25 mouse cellular contexts compared by ENCODE assay signal in genomic region chr11:65816237-65816636, GRCm38 (mm10). TPM values are rescaled to one million over a fixed set of nuclear protein-coding genes. Genes with fewer than 3 reads are reported as not detected.
A peak's percentile ranks its signal among the peaks of the same experiment; 100 is the strongest.
DNase-seq lines count a peak whose midpoint lies in the region; ATAC-seq and TF ChIP-seq lines count a peak whose summit lies in the region.
"Had no signal": no experiment of that assay in that cellular context is flagged by ENCODE, and none has a peak within 500 bp of the region (broad histone marks: within the 10 kb centered on the region; RNA-seq: fewer than 3 reads in every experiment).

No protein-coding gene starts in this region.

- no peak for TF ChIP-seq POLR2A in limb, embryonic 14.5 days (IDR thresholded peaks at IDR 0.05; ENCODE audit: borderline replicate concordance, extremely low read depth, insufficient read depth, insufficient read length)

- H3K4me3 ChIP-seq in hindbrain, embryonic 11.5 days (ENCODE audit: low read depth, low read length) = no peak overlapping the region
- no peak overlapping the region for H3K4me3 ChIP-seq in hindbrain, embryonic 13.5 days
- no peak overlapping the region for H3K4me3 ChIP-seq in embryonic facial prominence, embryonic 10.5 days
- no peak overlapping the region for H3K4me3 ChIP-seq in limb, embryonic 14.5 days (replicated peaks; ENCODE audit: low read length)
- H3K4me3 ChIP-seq: limb, embryonic 15.5 days; liver, embryonic 15.5 days; lung, embryonic 15.5 days; megakaryocyte, embryonic 14.5 days had no signal

- peak; percentile 15 for DNase-seq in embryo, embryonic 10.5 days (ENCODE audit: low spot score)
- DNase-seq in embryo, embryonic 9.5 days (ENCODE audit: extremely low spot score) = no peak
- DNase-seq in hindbrain, embryonic 11.5 days (ENCODE audit: low spot score) = peak; percentile 7
- DNase-seq in embryonic facial prominence, embryonic 10.5 days (ENCODE audit: low spot score) = peak; percentile 21
- no peak for DNase-seq in limb, embryonic 14.5 days (ENCODE audit: low spot score)
- no peak for DNase-seq in spleen, postnatal 14 days (ENCODE audit: low spot score in 2 of 2)
- DNase-seq: adrenal gland, postnatal 36 days; cerebellum, adult 11 months; kidney, adult 9 months; kidney, postnatal 25 days; layer of hippocampus, postnatal 36 days; lung, postnatal 36 days; right cerebral cortex, postnatal 25 days; spleen, adult 18-20 months had no signal

- no peak overlapping the region for H3K9ac ChIP-seq in hindbrain, embryonic 11.5 days (ENCODE audit: low read depth, low read length)
- H3K9ac ChIP-seq in hindbrain, embryonic 13.5 days = no peak overlapping the region
- no peak overlapping the region for H3K9ac ChIP-seq in limb, embryonic 14.5 days (ENCODE audit: low read depth, low read length, severe bottlenecking)
- H3K9ac ChIP-seq: limb, embryonic 15.5 days; liver, embryonic 15.5 days; lung, embryonic 15.5 days had no signal

- H3K9me3 ChIP-seq in hindbrain, embryonic 11.5 days (ENCODE audit: control insufficient read depth, low read length) = no peaks in the 10 kb centered on the region
- H3K9me3 ChIP-seq in hindbrain, embryonic 13.5 days = no peaks in the 10 kb centered on the region
- no peaks in the 10 kb centered on the region for H3K9me3 ChIP-seq in embryonic facial prominence, embryonic 10.5 days
- H3K9me3 ChIP-seq in limb, embryonic 14.5 days (ENCODE audit: control insufficient read depth, low read length) = no peaks in the 10 kb centered on the region
- H3K9me3 ChIP-seq: limb, embryonic 15.5 days; liver, embryonic 15.5 days; lung, embryonic 15.5 days; megakaryocyte, embryonic 14.5 days had no signal

- no peaks in the 10 kb centered on the region for H3K4me1 ChIP-seq in hindbrain, embryonic 11.5 days (replicated peaks; ENCODE audit: control insufficient read depth, insufficient read depth, low read length)
- H3K4me1 ChIP-seq in hindbrain, embryonic 13.5 days (replicated peaks) = peaks cover 18% of the 10 kb centered on the region
- H3K4me1 ChIP-seq in embryonic facial prominence, embryonic 10.5 days = peaks cover 24% of the 10 kb centered on the region
- peaks cover 13% of the 10 kb centered on the region for H3K4me1 ChIP-seq in limb, embryonic 14.5 days (ENCODE audit: control insufficient read depth, insufficient read depth, low read length)
- H3K4me1 ChIP-seq: liver, embryonic 15.5 days; lung, embryonic 15.5 days had no signal

- H3K4me2 ChIP-seq in hindbrain, embryonic 11.5 days (replicated peaks; ENCODE audit: low read depth, low read length) = no peak overlapping the region
- no peak overlapping the region for H3K4me2 ChIP-seq in hindbrain, embryonic 13.5 days
- no peak overlapping the region for H3K4me2 ChIP-seq in limb, embryonic 14.5 days (replicated peaks; ENCODE audit: low read depth, low read length, severe bottlenecking)
- H3K4me2 ChIP-seq: heart, embryonic 11.5 days; limb, embryonic 15.5 days; liver, embryonic 15.5 days; lung, embryonic 15.5 days had no signal

- ATAC-seq in hindbrain, embryonic 11.5 days (ENCODE audit: low FRiP score) = no peak
- no peak for ATAC-seq in hindbrain, embryonic 13.5 days (ENCODE audit: low FRiP score)
- ATAC-seq in limb, embryonic 14.5 days (ENCODE audit: low FRiP score, low read depth) = no peak
- no peak for ATAC-seq in erythroblast, adult 5-6 weeks (replicated peaks; ENCODE audit: low FRiP score, poor library complexity, severe bottlenecking)
- ATAC-seq: CD4-positive, CD25-positive, alpha-beta regulatory T cell, adult 4 months; hindbrain, postnatal 0 days; intestine, embryonic 16.5 days; Patski had no signal

- H3K27me3 ChIP-seq in hindbrain, embryonic 11.5 days (ENCODE audit: control insufficient read depth, insufficient read depth, low read length) = no peaks in the 10 kb centered on the region
- H3K27me3 ChIP-seq in hindbrain, embryonic 13.5 days = no peaks in the 10 kb centered on the region
- 0 out of 2 replicates have a peak, but pooled peaks cover 4% of the 10 kb centered on the region for H3K27me3 ChIP-seq in embryonic facial prominence, embryonic 10.5 days (replicated peaks; ENCODE audit: low read depth, poor library complexity, severe bottlenecking)
- no peaks in the 10 kb centered on the region for H3K27me3 ChIP-seq in limb, embryonic 14.5 days (ENCODE audit: control insufficient read depth, insufficient read depth, low read length)
- H3K27me3 ChIP-seq: limb, embryonic 15.5 days; liver, embryonic 15.5 days; lung, embryonic 15.5 days; megakaryocyte, embryonic 14.5 days; Patski had no signal

- whole genome bisulfite sequencing in hindbrain, embryonic 11.5 days = 52% methylated on average over 6 of the region's 6 CpGs
- WGBS in hindbrain, embryonic 13.5 days = 56% methylated on average over 6 of the region's 6 CpGs
- WGBS in embryonic facial prominence, embryonic 10.5 days = 37% methylated on average over 6 of the region's 6 CpGs
- WGBS in limb, embryonic 14.5 days = 46% methylated on average over 6 of the region's 6 CpGs

- H3K27ac ChIP-seq in hindbrain, embryonic 11.5 days (ENCODE audit: low read depth, low read length) = no peak overlapping the region
- no peak overlapping the region for H3K27ac ChIP-seq in hindbrain, embryonic 13.5 days
- H3K27ac ChIP-seq in embryonic facial prominence, embryonic 10.5 days (replicated peaks) = no peak overlapping the region
- H3K27ac ChIP-seq in limb, embryonic 14.5 days (replicated peaks; ENCODE audit: low read depth, low read length) = 0 out of 2 replicates have a peak overlapping the region, but pooled peaks have one; percentile 6
- H3K27ac ChIP-seq: hindbrain, postnatal 0 days; limb, embryonic 15.5 days; liver, embryonic 15.5 days; lung, embryonic 15.5 days had no signal

- no peaks in the 10 kb centered on the region for H3K36me3 ChIP-seq in hindbrain, embryonic 11.5 days (ENCODE audit: control insufficient read depth, insufficient read depth, low read length)
- peaks cover 38% of the 10 kb centered on the region for H3K36me3 ChIP-seq in hindbrain, embryonic 13.5 days
- H3K36me3 ChIP-seq in embryonic facial prominence, embryonic 10.5 days (replicated peaks) = peaks cover 32% of the 10 kb centered on the region
- H3K36me3 ChIP-seq in limb, embryonic 14.5 days (ENCODE audit: control insufficient read depth, insufficient read depth, low read length) = peaks cover 28% of the 10 kb centered on the region

RNA-seq across cellular contexts. Expression of gene Zkscan6, which starts 9.3 kb away (rescaled TPM):
- polyA plus RNA-seq in hindbrain, embryonic 11.5 days (2014; fragmentation: Nextera tagmentation; extraction: Ambion mirVana) = 10.6 and 15.2 TPM in 2 replicates
- polyA plus RNA-seq in hindbrain, embryonic 13.5 days (2015; fragmentation: Nextera tagmentation; extraction: Ambion mirVana) = 19.8 and 21.7 TPM in 2 replicates
- 10.8 and 12.3 TPM in 2 replicates for polyA plus RNA-seq in embryonic facial prominence, embryonic 10.5 days (2016; fragmentation: Nextera tagmentation; extraction: Ambion mirVana)
- 6.7 and 7.7 TPM in 2 replicates for polyA plus RNA-seq in limb, embryonic 14.5 days (2012; rRNA removed)
- 14.5 and 14.9 TPM in 2 replicates for polyA plus RNA-seq in limb, embryonic 14.5 days (2014; fragmentation: Nextera tagmentation; extraction: Ambion mirVana)
- total RNA-seq in erythroblast, adult 5-6 weeks (2015; ENCODE audit: low replicate concordance) = 2.1 and 2.5 TPM in 2 replicates
- 5.2 and 9.6 TPM in 2 replicates for total RNA-seq in erythroblast, adult 5-6 weeks (2017; ENCODE audit: low replicate concordance)

RNA-seq across cellular contexts. Expression of gene Map2k4, which starts 28.1 kb away (rescaled TPM):
- 82.7 and 87.7 TPM in 2 replicates for polyA plus RNA-seq in hindbrain, embryonic 11.5 days (2014; fragmentation: Nextera tagmentation; extraction: Ambion mirVana)
- 77.5 and 82.0 TPM in 2 replicates for polyA plus RNA-seq in hindbrain, embryonic 13.5 days (2015; fragmentation: Nextera tagmentation; extraction: Ambion mirVana)
- polyA plus RNA-seq in embryonic facial prominence, embryonic 10.5 days (2016; fragmentation: Nextera tagmentation; extraction: Ambion mirVana) = 66.5 and 66.9 TPM in 2 replicates
- polyA plus RNA-seq in limb, embryonic 14.5 days (2012; rRNA removed) = 39.0 and 40.2 TPM in 2 replicates
- 68.8 and 69.6 TPM in 2 replicates for polyA plus RNA-seq in limb, embryonic 14.5 days (2014; fragmentation: Nextera tagmentation; extraction: Ambion mirVana)
- total RNA-seq in erythroblast, adult 5-6 weeks (2015; ENCODE audit: low replicate concordance) = 19.4 and 33.9 TPM in 2 replicates
- total RNA-seq in erythroblast, adult 5-6 weeks (2017; ENCODE audit: low replicate concordance) = 12.8 and 17.2 TPM in 2 replicates

Comparison
In these comparisons a context has a peak if more than half of its experiments do, and no peak if none do; other contexts are left out.
1. DNase-seq: peak in embryo, embryonic 10.5 days (single experiment), hindbrain, embryonic 11.5 days (single experiment) and embryonic facial prominence, embryonic 10.5 days (single experiment); none in embryo, embryonic 9.5 days (single experiment), limb, embryonic 14.5 days (single experiment) and spleen, postnatal 14 days (0 of 2).